In the genomic region with DNA sequence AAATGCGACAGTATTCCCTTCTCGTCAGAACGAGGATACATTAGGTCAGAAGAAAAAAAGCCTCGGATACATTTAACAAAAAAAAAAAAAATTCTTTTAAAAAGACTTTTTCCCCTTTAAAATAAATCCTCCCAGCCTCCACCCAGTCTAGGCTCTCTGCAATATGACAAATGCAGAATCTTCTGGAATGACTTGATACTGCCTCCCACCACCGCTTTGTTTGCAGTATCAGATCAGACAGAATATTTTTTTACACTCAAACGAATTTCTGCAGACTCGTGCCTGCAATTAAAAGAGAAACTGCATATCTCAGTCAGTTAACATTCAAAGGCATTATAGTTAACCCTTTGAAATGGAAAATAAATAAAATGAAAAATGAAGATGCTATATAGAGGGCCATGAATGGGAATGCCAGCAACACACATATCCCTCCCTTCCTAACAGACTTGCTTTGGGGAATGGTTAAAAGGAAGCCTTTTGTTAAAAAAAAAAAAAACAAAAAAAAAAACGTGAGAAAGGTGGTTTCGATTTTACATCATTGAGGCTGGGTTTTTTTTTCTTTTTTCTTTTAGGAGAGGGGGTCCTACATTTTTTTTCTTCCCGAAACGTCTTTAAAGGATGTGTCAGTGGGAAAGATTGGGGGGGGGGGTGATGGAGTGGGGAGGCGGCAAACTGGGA, we compare ENCODE assay signal across 7 mouse cellular contexts. TPM values are rescaled to one million over a fixed set of nuclear protein-coding genes. Genes with fewer than 3 reads are reported as not detected.
A peak's percentile ranks its signal among the peaks of the same experiment; 100 is the strongest.
DNase-seq lines count a peak whose midpoint lies in the region; ATAC-seq and TF ChIP-seq lines count a peak whose summit lies in the region.

No protein-coding gene starts in this region.

- peaks cover 52% of the 10 kb centered on the region for H3K4me1 ChIP-seq in megakaryocyte, embryonic 14.5 days
- peaks cover 7% of the 10 kb centered on the region; the same call in 1 of the 2 replicates for H3K4me1 ChIP-seq in forebrain, embryonic 11.5 days (replicated peaks; ENCODE audit: control insufficient read depth, insufficient read depth, low read length)
- peaks cover 14% of the 10 kb centered on the region; the same call in 1 of the 2 replicates for H3K4me1 ChIP-seq in limb, embryonic 14.5 days (ENCODE audit: control insufficient read depth, insufficient read depth, low read length)
- peaks cover 8% of the 10 kb centered on the region; the same call in 1 of the 2 replicates for H3K4me1 ChIP-seq in stomach, embryonic 15.5 days

- no peak for DNase-seq in forebrain, embryonic 11.5 days (ENCODE audit: low spot score)
- no peak for DNase-seq in limb, embryonic 14.5 days (ENCODE audit: low spot score)
- no peak for DNase-seq in cerebellum, adult 9-10 months
- no peak for DNase-seq in left cerebral cortex, postnatal 10 days (ENCODE audit: extremely low spot score in 1 of 2, low spot score in 2 of 2)

- H3K9me3 ChIP-seq in megakaryocyte, embryonic 14.5 days, result no peaks in the 10 kb centered on the region
- no peaks in the 10 kb centered on the region for H3K9me3 ChIP-seq in forebrain, embryonic 11.5 days (ENCODE audit: control insufficient read depth, low read length)
- no peaks in the 10 kb centered on the region for H3K9me3 ChIP-seq in limb, embryonic 14.5 days (ENCODE audit: control insufficient read depth, low read length)
- H3K9me3 ChIP-seq in stomach, embryonic 15.5 days, result no peaks in the 10 kb centered on the region

- no peak for TF ChIP-seq POLR2A in limb, embryonic 14.5 days (IDR thresholded peaks at IDR 0.05; ENCODE audit: borderline replicate concordance, extremely low read depth, insufficient read depth, insufficient read length)

- H3K36me3 ChIP-seq in megakaryocyte, embryonic 14.5 days (replicated peaks; ENCODE audit: low read length), result peaks cover 41% of the 10 kb centered on the region
- H3K36me3 ChIP-seq in forebrain, embryonic 11.5 days (ENCODE audit: control insufficient read depth, insufficient read depth, low read length), result peaks cover 2% of the 10 kb centered on the region; the same call in 1 of the 2 replicates
- H3K36me3 ChIP-seq in limb, embryonic 14.5 days (ENCODE audit: control insufficient read depth, insufficient read depth, low read length), result peaks cover 34% of the 10 kb centered on the region
- peaks cover 25% of the 10 kb centered on the region for H3K36me3 ChIP-seq in stomach, embryonic 15.5 days

- H3K4me2 ChIP-seq in forebrain, embryonic 11.5 days (ENCODE audit: low read depth, low read length, severe bottlenecking), result peak overlapping the region; percentile 75
- H3K4me2 ChIP-seq in limb, embryonic 14.5 days (replicated peaks; ENCODE audit: low read depth, low read length, severe bottlenecking), result peak overlapping the region; percentile 62
- H3K4me2 ChIP-seq in stomach, embryonic 15.5 days, result peak overlapping the region; percentile 54

- peak overlapping the region; percentile 89 for H3K27ac ChIP-seq in forebrain, embryonic 11.5 days (ENCODE audit: low read depth, low read length)
- peak overlapping the region; percentile 87 for H3K27ac ChIP-seq in limb, embryonic 14.5 days (replicated peaks; ENCODE audit: low read depth, low read length)
- H3K27ac ChIP-seq in stomach, embryonic 15.5 days, result peak overlapping the region; percentile 99

- no peak for ATAC-seq in megakaryocyte, adult 5-6 weeks (ENCODE audit: poor library complexity, severe bottlenecking)
- no peak for ATAC-seq in forebrain, embryonic 11.5 days (replicated peaks; ENCODE audit: low FRiP score)
- ATAC-seq in limb, embryonic 14.5 days (ENCODE audit: low FRiP score, low read depth), result no peak
- ATAC-seq in stomach, embryonic 15.5 days (ENCODE audit: insufficient read depth, low FRiP score, low read depth), result no peak

- no peaks in the 10 kb centered on the region for H3K27me3 ChIP-seq in megakaryocyte, embryonic 14.5 days (replicated peaks)
- no peaks in the 10 kb centered on the region for H3K27me3 ChIP-seq in forebrain, embryonic 11.5 days (ENCODE audit: control insufficient read depth, insufficient read depth, low read length)
- H3K27me3 ChIP-seq in limb, embryonic 14.5 days (ENCODE audit: control insufficient read depth, insufficient read depth, low read length), result no peaks in the 10 kb centered on the region
- H3K27me3 ChIP-seq in stomach, embryonic 15.5 days (replicated peaks), result no peaks in the 10 kb centered on the region

- 18% methylated on average over 12 of the region's 12 CpGs for WGBS in forebrain, embryonic 11.5 days
- 13% methylated on average over 12 of the region's 12 CpGs for WGBS in limb, embryonic 14.5 days
- WGBS in stomach, embryonic 15.5 days, result 3% methylated on average over 12 of the region's 12 CpGs

- H3K4me3 ChIP-seq in megakaryocyte, embryonic 14.5 days (replicated peaks), result peak overlapping the region; percentile 100
- peak overlapping the region; percentile 69 for H3K4me3 ChIP-seq in forebrain, embryonic 11.5 days (ENCODE audit: low read depth, low read length)
- H3K4me3 ChIP-seq in limb, embryonic 14.5 days (replicated peaks; ENCODE audit: low read length), result peak overlapping the region; percentile 88
- H3K4me3 ChIP-seq in stomach, embryonic 15.5 days (replicated peaks), result peak overlapping the region; percentile 91

- peak overlapping the region; percentile 79 for H3K9ac ChIP-seq in forebrain, embryonic 11.5 days (ENCODE audit: low read length)
- peak overlapping the region; percentile 72 for H3K9ac ChIP-seq in limb, embryonic 14.5 days (ENCODE audit: low read depth, low read length, severe bottlenecking)
- H3K9ac ChIP-seq in stomach, embryonic 15.5 days, result peak overlapping the region; percentile 88

- intact Hi-C loops in left cerebral cortex, postnatal 10 days (cut with DNase I), result no loop called here

RNA-seq across cellular contexts. Expression of a gene that starts 1.1 kb away (rescaled TPM):
- polyA plus RNA-seq in megakaryocyte, embryonic 14.5 days (2012; ENCODE audit: insufficient read depth, low replicate concordance), result 121 and 148 TPM in 2 replicates
- 124 and 141 TPM in 2 replicates for total RNA-seq in megakaryocyte, adult 5-6 weeks (2015)
- total RNA-seq in megakaryocyte, adult 5-6 weeks (2017), result 72.4 and 88.1 TPM in 2 replicates
- 147 and 161 TPM in 2 replicates for polyA plus RNA-seq in forebrain, embryonic 11.5 days (2014; fragmentation: Nextera tagmentation; extraction: Ambion mirVana)
- polyA plus RNA-seq in limb, embryonic 14.5 days (2012; rRNA removed), result 83.6 and 91.3 TPM in 2 replicates
- polyA plus RNA-seq in limb, embryonic 14.5 days (2014; fragmentation: Nextera tagmentation; extraction: Ambion mirVana), result 72.9 and 76.9 TPM in 2 replicates
- polyA plus RNA-seq in stomach, embryonic 15.5 days (2015; fragmentation: Nextera tagmentation; extraction: Ambion mirVana), result 167 and 173 TPM in 2 replicates
- total RNA-seq in left cerebral cortex, postnatal 10 days (2021), result 1,000 to 10,000 TPM; 1,621 to 1,667 TPM

RNA-seq across cellular contexts. Expression of a gene that starts 41.0 kb away (rescaled TPM):
- polyA plus RNA-seq in megakaryocyte, embryonic 14.5 days (2012; ENCODE audit: insufficient read depth, low replicate concordance), result 5.0 and 13.7 TPM in 2 replicates
- total RNA-seq in megakaryocyte, adult 5-6 weeks (2015), result 17.1 and 19.9 TPM in 2 replicates
- 6.0 and 7.4 TPM in 2 replicates for total RNA-seq in megakaryocyte, adult 5-6 weeks (2017)
- 1.2 and 1.5 TPM in 2 replicates for polyA plus RNA-seq in forebrain, embryonic 11.5 days (2014; fragmentation: Nextera tagmentation; extraction: Ambion mirVana)
- 6.6 and 7.2 TPM in 2 replicates for polyA plus RNA-seq in limb, embryonic 14.5 days (2012; rRNA removed)
- 2.6 and 3.2 TPM in 2 replicates for polyA plus RNA-seq in limb, embryonic 14.5 days (2014; fragmentation: Nextera tagmentation; extraction: Ambion mirVana)
- polyA plus RNA-seq in stomach, embryonic 15.5 days (2015; fragmentation: Nextera tagmentation; extraction: Ambion mirVana), result 3.4 TPM in 2 replicates
- total RNA-seq in left cerebral cortex, postnatal 10 days (2021), result 1 to 10 TPM; 1.7 to 4.0 TPM

RNA-seq across cellular contexts. Expression of a gene that starts 45.6 kb away (rescaled TPM):
- polyA plus RNA-seq in megakaryocyte, embryonic 14.5 days (2012; ENCODE audit: insufficient read depth, low replicate concordance), result 0.79 TPM in 1 of 2 replicates, not detected in the other
- total RNA-seq in megakaryocyte, adult 5-6 weeks (2015), result not detected in 2 replicates
- not detected in 2 replicates for total RNA-seq in megakaryocyte, adult 5-6 weeks (2017)
- polyA plus RNA-seq in forebrain, embryonic 11.5 days (2014; fragmentation: Nextera tagmentation; extraction: Ambion mirVana), result 11.4 and 11.8 TPM in 2 replicates
- 326 and 338 TPM in 2 replicates for polyA plus RNA-seq in limb, embryonic 14.5 days (2012; rRNA removed)
- 433 and 574 TPM in 2 replicates for polyA plus RNA-seq in limb, embryonic 14.5 days (2014; fragmentation: Nextera tagmentation; extraction: Ambion mirVana)
- polyA plus RNA-seq in stomach, embryonic 15.5 days (2015; fragmentation: Nextera tagmentation; extraction: Ambion mirVana), result 291 and 451 TPM in 2 replicates
- 1 to 10 TPM; 4.3 to 4.6 TPM for total RNA-seq in left cerebral cortex, postnatal 10 days (2021)

RNA-seq across cellular contexts. Expression of a gene that starts 46.5 kb away (rescaled TPM):
- polyA plus RNA-seq in megakaryocyte, embryonic 14.5 days (2012; ENCODE audit: insufficient read depth, low replicate concordance), result not detected in 2 replicates
- total RNA-seq in megakaryocyte, adult 5-6 weeks (2015), result 0.20 TPM in 1 of 2 replicates, not detected in the other
- total RNA-seq in megakaryocyte, adult 5-6 weeks (2017), result not detected in 2 replicates
- not detected in 2 replicates for polyA plus RNA-seq in forebrain, embryonic 11.5 days (2014; fragmentation: Nextera tagmentation; extraction: Ambion mirVana)
- 0.32 and 0.38 TPM in 2 replicates for polyA plus RNA-seq in limb, embryonic 14.5 days (2012; rRNA removed)
- 0.37 and 0.40 TPM in 2 replicates for polyA plus RNA-seq in limb, embryonic 14.5 days (2014; fragmentation: Nextera tagmentation; extraction: Ambion mirVana)
- polyA plus RNA-seq in stomach, embryonic 15.5 days (2015; fragmentation: Nextera tagmentation; extraction: Ambion mirVana), result 1.7 TPM in 2 replicates
- not detected for total RNA-seq in left cerebral cortex, postnatal 10 days (2021)

Comparison
In these comparisons a context has a peak if more than half of its experiments do, and no peak if none do; other contexts are left out.
1. RNA of a gene that starts 45.6 kb away (polyA plus RNA-seq): 326 to 574 TPM in limb, embryonic 14.5 days and 291 to 451 TPM in stomach, embryonic 15.5 days; 11.4 to 11.8 TPM in forebrain, embryonic 11.5 days and 0.79 TPM in megakaryocyte, embryonic 14.5 days; every median in the first group is over 10 times any median in the second.
2. Peak in every context shown above with its lines, with median percentiles within 50 percentile points of each other: H3K4me3 ChIP-seq, H3K27ac ChIP-seq, H3K4me2 ChIP-seq and H3K9ac ChIP-seq.